Mouse (Mus musculus) embryonic facial prominence, embryonic 13.5 days (tissue): Measurements from ENCODE around the gene Slc6a9. TPM values are rescaled to one million over a fixed set of nuclear protein-coding genes. Genes with fewer than 3 reads are reported as not detected.

ENCODE experiments used
- ATAC-seq: fragments of 200-750 bp; cut with Nextera tagmentation; 2 replicates; pipeline ENCODE4 v1.8.0; 2017; ENCODE audit warnings: low read depth; ENCODE audit not compliant: insufficient number of reproducible peaks, insufficient read depth, low FRiP score, low TSS enrichment
- H3K27ac ChIP-seq: fragments of 300-500 bp; sonication (generic); 2 replicates; pipeline ENCODE4 v1.5.1; 2015; ENCODE audit warnings: moderate library complexity, mild to moderate bottlenecking, inconsistent platforms
- H3K27me3 ChIP-seq: fragments of 300-500 bp; sonication (generic); 2 replicates; pipeline ENCODE4 v1.6.1; 2015; ENCODE audit warnings: mild to moderate bottlenecking, inconsistent platforms
- H3K36me3 ChIP-seq: fragments of 300-500 bp; sonication (generic); 2 replicates; pipeline ENCODE4 v1.6.1; 2015; ENCODE audit warnings: mild to moderate bottlenecking, inconsistent platforms
- H3K4me1 ChIP-seq: fragments of 300-500 bp; sonication (generic); 2 replicates; pipeline ENCODE4 v1.6.1; 2015; ENCODE audit warnings: inconsistent platforms
- H3K4me2 ChIP-seq: fragments of 300-500 bp; sonication (generic); 2 replicates; pipeline ENCODE4 v1.6.1; 2015; ENCODE audit warnings: moderate library complexity, mild to moderate bottlenecking, inconsistent platforms
- H3K4me3 ChIP-seq: fragments of 300-500 bp; sonication (generic); 2 replicates; pipeline ENCODE4 v1.5.1; 2015; ENCODE audit warnings: mild to moderate bottlenecking, inconsistent platforms
- H3K9ac ChIP-seq: fragments of 300-500 bp; sonication (generic); 2 replicates; pipeline ENCODE4 v1.6.1; 2015; ENCODE audit warnings: mild to moderate bottlenecking, inconsistent platforms
- H3K9me3 ChIP-seq: fragments of 300-500 bp; sonication (generic); 2 replicates; pipeline ENCODE4 v1.6.1; 2016; ENCODE audit warnings: inconsistent platforms
- WGBS: fragments of 180-500 bp; shearing (Covaris S2); methylation state at CpG from one replicate; pipeline ENCODE4 v1.1.7; 2015; ENCODE audit warnings: mixed read lengths; 5-methylcytosine and 5-hydroxymethylcytosine counted together
- polyA plus RNA-seq: library from polyadenylated mRNA; unstranded; fragments of >200 nt; fragmentation: Nextera tagmentation; extraction: Ambion mirVana; gene quantifications from 2 replicates; pipeline ENCODE4 v1.2.1, GENCODE M21; 2015

Gene Slc6a9
- polyA plus RNA-seq, 1 experiment from 2014 or later, result 12.9 TPM

DNA sequence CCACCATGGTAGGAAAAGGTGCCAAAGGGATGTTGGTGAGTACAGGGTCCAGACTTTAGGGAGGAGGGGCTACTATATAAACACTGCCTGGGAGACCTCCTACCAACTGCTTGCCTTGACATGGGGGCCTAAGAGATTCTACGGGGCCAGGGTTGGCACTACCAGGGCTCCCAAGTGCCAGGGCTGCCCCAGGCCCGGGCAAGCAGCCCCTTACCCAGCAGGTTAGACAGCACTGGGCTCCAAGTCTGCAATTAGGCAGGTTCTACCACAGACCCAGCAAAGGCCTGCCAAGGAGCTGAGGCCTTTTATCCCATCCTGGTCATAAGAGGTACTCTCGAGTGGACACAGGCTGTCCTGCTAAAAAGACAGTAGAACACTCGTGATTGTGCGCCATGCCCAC, 8.8 kb downstream of the Slc6a9 start:
- Histone ChIP-seq H3K4me2 (no peak overlapping the region), H3K27me3 (no peaks in the 10 kb centered on the region), H3K4me1 (no peaks in the 10 kb centered on the region), H3K9me3 (no peaks in the 10 kb centered on the region), H3K36me3 (peaks cover 22% of the 10 kb centered on the region; the same call in 1 of the 2 replicates), H3K27ac (no peak overlapping the region), H3K4me3 (no peak overlapping the region), H3K9ac (no peak overlapping the region)
- 86% methylated on average over 5 of the region's 5 CpGs for WGBS
- no peak for ATAC-seq

DNA sequence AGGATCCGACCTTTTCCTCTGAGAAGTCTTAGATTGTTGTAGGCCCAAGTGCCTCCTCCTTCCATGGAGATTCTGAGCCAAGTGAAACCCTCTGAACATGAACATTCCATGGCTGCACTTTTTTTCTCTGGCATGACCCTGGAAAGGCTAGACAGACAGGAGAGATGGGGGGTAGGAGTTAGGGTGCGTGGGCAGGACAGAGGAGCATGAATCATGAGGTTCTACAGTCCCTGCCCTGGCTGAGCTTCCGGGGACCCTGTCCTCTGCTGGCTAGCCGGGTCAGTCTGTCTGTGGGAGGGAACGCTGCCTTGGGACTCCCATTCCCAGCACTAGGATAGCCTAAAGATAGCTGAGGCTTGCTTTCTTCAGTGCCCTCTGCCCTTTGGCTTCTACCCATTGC, 10.2 kb downstream of the Slc6a9 start:
- Histone ChIP-seq H3K4me2 (no peak overlapping the region), H3K27ac (no peak overlapping the region), H3K9me3 (no peaks in the 10 kb centered on the region), H3K27me3 (no peaks in the 10 kb centered on the region), H3K4me3 (no peak overlapping the region), H3K36me3 (peaks cover 22% of the 10 kb centered on the region; the same call in 1 of the 2 replicates), H3K9ac (no peak overlapping the region), H3K4me1 (no peaks in the 10 kb centered on the region)
- WGBS, result 85% methylated on average over 5 of the region's 5 CpGs
- no peak for ATAC-seq

DNA sequence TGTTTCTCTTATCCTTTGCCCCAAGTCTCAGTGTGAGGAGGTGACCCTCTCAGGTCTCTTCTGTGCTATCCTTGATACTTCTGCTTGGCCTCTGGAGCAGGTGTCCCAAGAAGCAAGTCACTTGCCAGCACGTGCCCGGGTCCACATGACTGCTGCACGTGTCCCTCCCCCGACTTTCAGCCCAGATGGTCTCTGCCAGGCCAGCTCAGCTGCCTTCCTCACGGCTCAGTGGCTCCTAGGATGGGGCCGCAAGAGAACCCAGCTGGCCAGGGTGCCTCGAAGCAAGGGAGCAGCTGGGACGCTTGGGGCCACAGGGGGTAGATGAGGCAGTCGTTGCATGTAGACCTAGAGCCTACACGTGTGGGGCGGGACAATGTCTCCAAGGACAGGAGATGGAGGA, 11.0 kb downstream of the Slc6a9 start:
- Histone ChIP-seq H3K4me2 (no peak overlapping the region), H3K27ac (no peak overlapping the region), H3K27me3 (no peaks in the 10 kb centered on the region), H3K36me3 (peaks cover 22% of the 10 kb centered on the region; the same call in 1 of the 2 replicates), H3K9ac (no peak overlapping the region), H3K9me3 (no peaks in the 10 kb centered on the region), H3K4me1 (no peaks in the 10 kb centered on the region), H3K4me3 (no peak overlapping the region)
- WGBS, result 83% methylated on average over 11 of the region's 11 CpGs
- ATAC-seq, result no peak

DNA sequence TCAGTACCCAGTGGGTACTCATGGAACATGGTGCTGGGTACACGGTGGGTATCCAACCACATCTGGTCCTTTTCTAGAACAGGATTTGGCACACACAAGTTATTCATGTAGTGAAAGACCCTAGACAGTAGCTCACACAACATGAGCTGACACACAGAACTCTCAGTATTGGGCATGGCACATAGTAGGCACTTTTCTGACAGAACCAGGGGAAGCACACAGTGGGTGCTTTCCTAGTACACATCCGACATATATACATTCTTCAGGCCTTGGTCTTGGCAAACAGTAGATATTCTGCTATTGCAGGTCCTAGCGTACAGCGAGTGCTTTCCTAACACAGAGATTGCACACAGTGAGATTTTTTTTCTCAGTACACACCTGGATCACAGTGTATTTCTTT, 12.0 kb downstream of the Slc6a9 start:
- 92% methylated on average over 4 of the region's 4 CpGs for WGBS

DNA sequence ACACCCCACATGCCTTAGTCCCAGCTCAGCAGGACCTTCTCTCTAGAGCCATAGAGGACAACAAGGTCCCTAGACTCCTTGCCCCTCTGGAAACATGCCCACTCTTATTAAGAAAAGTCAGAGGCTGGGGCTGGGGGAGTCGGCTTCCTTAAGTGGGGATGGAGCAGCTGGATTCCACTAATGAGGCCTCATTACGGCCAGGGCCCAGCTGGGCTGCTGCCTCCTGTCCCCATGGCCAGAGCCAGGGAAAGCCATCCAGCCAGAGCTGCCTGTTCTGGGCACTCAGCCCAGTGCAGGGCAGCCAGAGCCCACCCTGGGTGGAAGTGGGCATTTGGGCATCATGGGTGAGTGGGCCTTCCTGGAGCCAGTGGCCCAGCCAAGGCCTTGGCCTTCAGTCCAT, 12.7 kb downstream of the Slc6a9 start:
- 53% methylated on average over 2 of the region's 2 CpGs for WGBS
- Histone ChIP-seq H3K9me3 (no peaks in the 10 kb centered on the region), H3K4me3 (no peak overlapping the region), H3K27me3 (no peaks in the 10 kb centered on the region), H3K27ac (no peak overlapping the region), H3K4me1 (no peaks in the 10 kb centered on the region), H3K4me2 (no peak overlapping the region), H3K36me3 (peaks cover 22% of the 10 kb centered on the region; the same call in 1 of the 2 replicates), H3K9ac (no peak overlapping the region)
- ATAC-seq, result no peak

More for the DNA sequence above, 12.0 kb downstream of the Slc6a9 start:
- no peak overlapping the region for H3K4me3 ChIP-seq
- H3K4me1 ChIP-seq, result no peaks in the 10 kb centered on the region
- no peak overlapping the region for H3K4me2 ChIP-seq
- no peaks in the 10 kb centered on the region for H3K27me3 ChIP-seq
- H3K36me3 ChIP-seq, result peaks cover 22% of the 10 kb centered on the region; the same call in 1 of the 2 replicates
- H3K27ac ChIP-seq, result no peak overlapping the region
- no peak for ATAC-seq
- no peak overlapping the region for H3K9ac ChIP-seq
- no peaks in the 10 kb centered on the region for H3K9me3 ChIP-seq

DNA sequence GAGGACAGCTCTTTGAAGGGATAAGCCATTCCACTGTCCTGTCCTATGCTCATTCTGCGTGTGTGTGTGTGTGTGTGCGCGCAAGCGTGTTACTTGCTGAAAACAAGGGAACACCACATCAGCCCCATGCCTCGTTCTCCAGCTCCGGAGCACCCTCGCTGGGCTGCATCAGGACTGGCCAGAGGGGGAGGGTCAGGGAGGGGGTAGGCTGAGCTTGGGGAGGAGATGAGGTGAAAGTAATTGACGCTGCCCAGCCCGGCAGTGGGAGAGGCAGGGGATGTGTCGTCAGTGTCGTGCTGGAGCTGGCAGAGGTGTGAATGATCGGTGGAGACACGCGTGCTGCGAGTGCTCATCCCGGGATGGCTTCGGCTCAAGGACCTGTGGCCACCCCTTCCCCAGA, 14.8 kb downstream of the Slc6a9 start:
- Histone ChIP-seq H3K4me3 (no peak overlapping the region), H3K27ac (no peak overlapping the region), H3K9ac (no peak overlapping the region), H3K27me3 (no peaks in the 10 kb centered on the region), H3K36me3 (peaks cover 11% of the 10 kb centered on the region; the same call in 1 of the 2 replicates), H3K4me1 (no peaks in the 10 kb centered on the region), H3K4me2 (no peak overlapping the region), H3K9me3 (no peaks in the 10 kb centered on the region)
- WGBS, result 70% methylated on average over 17 of the region's 17 CpGs
- no peak for ATAC-seq

DNA sequence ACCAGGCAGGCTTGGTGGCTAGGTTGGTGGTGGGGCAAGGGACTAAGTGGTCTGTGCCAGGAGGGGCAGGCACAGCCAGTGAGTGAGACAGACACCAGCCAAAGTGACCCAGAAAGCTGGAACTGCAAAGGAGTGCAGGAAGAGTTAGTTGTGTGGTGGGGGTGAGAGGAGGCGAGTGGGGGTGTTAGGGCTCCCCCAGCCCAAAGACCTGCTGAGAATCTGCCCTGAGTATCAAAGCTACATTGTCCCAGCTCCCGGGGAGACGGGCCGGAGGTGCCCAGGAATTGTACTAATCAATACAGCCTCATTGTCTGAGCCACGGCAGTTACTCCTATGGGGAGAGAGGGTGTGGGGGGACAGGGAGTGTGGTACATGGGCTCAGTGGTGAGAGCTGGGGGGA, 15.2 kb downstream of the Slc6a9 start:
- Histone ChIP-seq H3K27me3 (no peaks in the 10 kb centered on the region), H3K27ac (no peak overlapping the region), H3K4me2 (no peak overlapping the region), H3K9ac (no peak overlapping the region), H3K4me3 (no peak overlapping the region), H3K9me3 (no peaks in the 10 kb centered on the region), H3K4me1 (no peaks in the 10 kb centered on the region), H3K36me3 (peaks cover 9% of the 10 kb centered on the region; the same call in 1 of the 2 replicates)
- 41% methylated on average over 5 of the region's 5 CpGs for WGBS
- ATAC-seq, result no peak

DNA sequence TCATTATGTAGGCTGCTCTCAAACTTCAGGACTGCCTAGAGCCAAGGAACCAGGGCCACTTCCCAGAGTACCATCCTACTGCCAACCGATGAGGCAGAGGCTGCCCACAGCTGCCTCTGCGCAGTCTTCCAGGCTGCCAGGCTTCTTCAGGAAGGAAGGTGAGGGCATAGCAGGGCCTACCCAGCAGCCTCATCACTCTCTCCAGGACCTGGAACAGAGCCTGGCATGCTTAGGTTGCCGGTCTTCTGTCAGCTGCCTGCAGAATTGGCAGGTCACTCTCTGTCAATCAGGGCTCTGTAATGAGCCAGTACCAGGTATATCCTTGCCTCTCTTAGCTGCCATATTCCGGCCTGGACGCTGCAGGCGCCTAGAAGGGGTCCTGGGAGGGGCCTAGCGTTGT, 15.9 kb downstream of the Slc6a9 start:
- Histone ChIP-seq H3K27me3 (no peaks in the 10 kb centered on the region), H3K4me1 (0 out of 2 replicates have a peak, but pooled peaks cover 2% of the 10 kb centered on the region), H3K9me3 (no peaks in the 10 kb centered on the region), H3K36me3 (peaks cover 9% of the 10 kb centered on the region; the same call in 1 of the 2 replicates), H3K4me3 (no peak overlapping the region), H3K4me2 (no peak overlapping the region), H3K9ac (no peak overlapping the region), H3K27ac (no peak overlapping the region)
- no peak for ATAC-seq
- WGBS, result 72% methylated on average over 7 of the region's 7 CpGs

DNA sequence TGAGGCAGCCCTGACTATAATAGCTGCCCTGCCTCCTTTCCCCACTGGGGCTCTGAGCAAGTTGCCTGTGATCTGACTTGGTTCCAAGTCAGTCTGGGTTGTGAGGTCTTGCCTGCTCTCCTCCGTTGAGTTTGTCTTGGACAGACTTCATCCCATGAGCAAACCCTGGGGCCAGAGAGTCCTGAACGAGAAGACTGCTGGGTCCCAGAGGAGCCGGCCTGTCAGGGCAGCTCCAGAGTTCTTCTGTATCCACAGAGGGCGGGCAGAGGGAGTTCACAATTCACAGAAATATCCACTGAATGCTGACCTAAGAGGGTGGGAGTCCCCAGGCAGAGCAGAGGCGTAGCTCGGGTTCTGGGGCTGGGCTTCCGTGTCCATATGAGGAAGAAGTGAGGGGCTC, 16.6 kb downstream of the Slc6a9 start:
- no peak for ATAC-seq
- Histone ChIP-seq H3K9me3 (no peaks in the 10 kb centered on the region), H3K27ac (no peak overlapping the region), H3K4me3 (no peak overlapping the region), H3K27me3 (no peaks in the 10 kb centered on the region), H3K4me2 (no peak overlapping the region), H3K4me1 (0 out of 2 replicates have a peak, but pooled peaks cover 6% of the 10 kb centered on the region), H3K36me3 (0 out of 2 replicates have a peak, but pooled peaks cover 2% of the 10 kb centered on the region), H3K9ac (no peak overlapping the region)
- 62% methylated on average over 7 of the region's 7 CpGs for WGBS

DNA sequence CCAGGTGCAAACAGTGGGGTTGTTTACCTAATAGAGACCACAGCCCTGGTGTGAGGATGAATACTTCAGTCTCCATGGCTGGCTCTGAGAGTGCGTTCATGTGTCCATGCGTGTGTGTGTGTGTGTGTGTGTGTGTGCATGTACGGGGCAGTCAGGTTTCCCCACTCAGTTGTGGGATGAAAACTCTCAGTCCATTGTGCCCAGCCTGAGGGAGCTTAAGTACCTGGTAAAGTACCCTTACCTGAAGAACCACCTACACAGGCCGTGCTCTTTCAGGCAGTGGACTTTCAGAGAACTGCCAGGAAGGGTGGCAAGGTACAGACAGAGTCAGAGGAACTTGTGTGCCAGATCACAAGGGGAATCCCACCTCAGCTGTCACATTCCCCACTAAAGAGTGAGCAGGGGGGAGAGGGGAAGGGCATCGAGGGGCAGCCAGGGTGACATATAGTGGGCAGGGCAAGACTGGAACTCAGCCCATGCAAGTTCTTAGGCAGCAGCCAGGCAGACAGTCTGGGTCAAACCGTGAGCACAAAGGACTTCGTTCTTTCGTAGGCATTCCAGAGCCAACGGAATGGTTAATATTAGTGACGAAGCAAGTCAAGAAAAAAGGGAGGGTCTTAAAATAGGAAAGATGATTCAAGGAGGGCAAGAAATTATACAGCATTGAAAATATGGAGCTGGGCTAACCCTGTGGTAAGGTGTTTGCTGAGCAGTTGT, 18.0 kb downstream of the Slc6a9 start:
- 81% methylated on average over 10 of the region's 10 CpGs for WGBS
- no peak overlapping the region for H3K27ac ChIP-seq
- no peaks in the 10 kb centered on the region for H3K27me3 ChIP-seq
- no peak for ATAC-seq
- H3K4me2 ChIP-seq, result no peak overlapping the region
- no peaks in the 10 kb centered on the region for H3K9me3 ChIP-seq
- 0 out of 2 replicates have a peak, but pooled peaks cover 6% of the 10 kb centered on the region for H3K4me1 ChIP-seq
- no peak overlapping the region for H3K9ac ChIP-seq
- H3K4me3 ChIP-seq, result no peak overlapping the region
- H3K36me3 ChIP-seq, result peaks cover 14% of the 10 kb centered on the region

DNA sequence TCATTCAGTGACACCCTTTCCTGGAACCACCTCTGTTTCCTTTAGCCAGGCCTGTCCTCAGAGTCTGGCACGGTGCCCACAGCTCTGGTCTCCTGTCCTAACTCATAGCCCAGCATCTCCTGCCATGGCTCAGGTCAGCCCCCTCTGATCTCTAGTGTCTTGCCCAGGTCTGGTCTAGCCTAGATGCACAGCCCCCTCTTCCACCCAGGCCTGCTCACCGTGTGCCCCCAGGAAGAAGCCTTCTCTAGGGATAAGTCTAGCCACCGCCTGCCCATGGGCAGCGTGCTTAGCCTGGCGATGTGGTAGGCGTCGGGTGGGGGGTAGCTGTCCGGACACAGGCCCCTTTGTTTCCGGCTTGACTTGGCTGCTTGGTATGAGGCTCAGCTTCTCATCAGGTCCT, 20.8 kb downstream of the Slc6a9 start:
- Histone ChIP-seq H3K9me3 (no peaks in the 10 kb centered on the region), H3K9ac (no peak overlapping the region), H3K27ac (no peak overlapping the region), H3K4me2 (no peak overlapping the region), H3K27me3 (no peaks in the 10 kb centered on the region), H3K4me1 (0 out of 2 replicates have a peak, but pooled peaks cover 6% of the 10 kb centered on the region), H3K4me3 (no peak overlapping the region), H3K36me3 (peaks cover 16% of the 10 kb centered on the region)
- WGBS, result 55% methylated on average over 9 of the region's 9 CpGs
- ATAC-seq, result no peak

DNA sequence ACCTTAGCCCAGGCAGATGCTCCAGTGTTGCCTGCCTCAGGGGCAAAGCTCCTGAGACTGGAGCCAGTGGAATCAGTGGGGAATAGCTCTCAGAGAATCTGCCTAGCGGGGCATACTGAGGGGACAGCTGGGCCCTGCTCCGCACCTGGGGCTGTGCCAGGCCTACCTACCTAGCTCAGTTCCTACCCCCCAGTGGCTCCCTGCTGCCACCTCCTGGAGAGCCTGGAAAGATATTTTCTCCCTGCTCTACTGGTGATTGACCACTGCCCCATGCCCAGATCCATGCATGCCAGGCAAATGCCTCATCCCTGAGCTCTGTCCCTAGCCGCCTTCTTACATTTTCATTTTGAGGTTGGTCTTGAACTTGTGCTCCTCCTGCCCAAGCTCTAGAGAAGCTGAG, 24.5 kb downstream of the Slc6a9 start:
- no peak for ATAC-seq
- H3K4me1 ChIP-seq, result peaks cover 16% of the 10 kb centered on the region; the same call in 1 of the 2 replicates
- no peak overlapping the region for H3K4me3 ChIP-seq
- H3K36me3 ChIP-seq, result peaks cover 16% of the 10 kb centered on the region
- H3K27me3 ChIP-seq, result no peaks in the 10 kb centered on the region
- H3K9me3 ChIP-seq, result no peaks in the 10 kb centered on the region
- H3K27ac ChIP-seq, result no peak overlapping the region
- 0 out of 2 replicates have a peak overlapping the region, but pooled peaks have one; percentile 17 for H3K9ac ChIP-seq
- H3K4me2 ChIP-seq, result no peak overlapping the region
- 74% methylated on average over 3 of the region's 3 CpGs for WGBS
